Mouse (Mus musculus): Measurements from ENCODE around the gene Bricd5. TPM values are rescaled to one million over a fixed set of nuclear protein-coding genes. Genes with fewer than 3 reads are reported as not detected.

The Bricd5 gene
- polyA plus RNA-seq, 1 experiment from 2014 or later, result not detected

Other genes starting within 250 kb of the Bricd5 start
- gene Ccnf, start 222.4 kb upstream of the Bricd5 start, polyA plus RNA-seq (2016; fragmentation: Nextera tagmentation; extraction: Ambion mirVana), result 117 and 120 TPM in 2 replicates
- gene Abca17, start 122.8 kb upstream of the Bricd5 start, polyA plus RNA-seq (2016; fragmentation: Nextera tagmentation; extraction: Ambion mirVana), result not detected in 2 replicates
- gene Abca3, start 121.9 kb upstream of the Bricd5 start, polyA plus RNA-seq (2016; fragmentation: Nextera tagmentation; extraction: Ambion mirVana), result 2.8 and 3.6 TPM in 2 replicates
- 471 and 496 TPM in 2 replicates for gene Rnps1, start 59.3 kb upstream of the Bricd5 start, polyA plus RNA-seq (2016; fragmentation: Nextera tagmentation; extraction: Ambion mirVana)
- 87.9 and 104 TPM in 2 replicates for gene Eci1, start 47.2 kb upstream of the Bricd5 start, polyA plus RNA-seq (2016; fragmentation: Nextera tagmentation; extraction: Ambion mirVana)
- gene Dnase1l2, start 30.8 kb upstream of the Bricd5 start, polyA plus RNA-seq (2016; fragmentation: Nextera tagmentation; extraction: Ambion mirVana), result 1.7 and 2.7 TPM in 2 replicates
- gene E4f1, start 3.6 kb upstream of the Bricd5 start, polyA plus RNA-seq (2016; fragmentation: Nextera tagmentation; extraction: Ambion mirVana), result 35.0 and 38.7 TPM in 2 replicates
- gene Pgp, start 3.5 kb upstream of the Bricd5 start, polyA plus RNA-seq (2016; fragmentation: Nextera tagmentation; extraction: Ambion mirVana), result 68.8 and 76.1 TPM in 2 replicates
- 31.6 and 42.2 TPM in 2 replicates for gene Mlst8, start 5.2 kb downstream of the Bricd5 start, polyA plus RNA-seq (2016; fragmentation: Nextera tagmentation; extraction: Ambion mirVana)
- gene Caskin1, start 14.7 kb downstream of the Bricd5 start, polyA plus RNA-seq (2016; fragmentation: Nextera tagmentation; extraction: Ambion mirVana), result 1.4 and 3.6 TPM in 2 replicates
- 125 and 136 TPM in 2 replicates for gene Traf7, start 54.1 kb downstream of the Bricd5 start, polyA plus RNA-seq (2016; fragmentation: Nextera tagmentation; extraction: Ambion mirVana)
- 2.4 and 3.8 TPM in 2 replicates for gene Rab26, start 60.3 kb downstream of the Bricd5 start, polyA plus RNA-seq (2016; fragmentation: Nextera tagmentation; extraction: Ambion mirVana)
- 18.9 and 24.7 TPM in 2 replicates for gene Pkd1, start 76.0 kb downstream of the Bricd5 start, polyA plus RNA-seq (2016; fragmentation: Nextera tagmentation; extraction: Ambion mirVana)
- 63.2 and 79.5 TPM in 2 replicates for gene Tsc2, start 158.7 kb downstream of the Bricd5 start, polyA plus RNA-seq (2016; fragmentation: Nextera tagmentation; extraction: Ambion mirVana)
- 27.5 and 31.2 TPM in 2 replicates for gene Nthl1, start 158.8 kb downstream of the Bricd5 start, polyA plus RNA-seq (2016; fragmentation: Nextera tagmentation; extraction: Ambion mirVana)
- gene Slc9a3r2, start 176.4 kb downstream of the Bricd5 start, polyA plus RNA-seq (2016; fragmentation: Nextera tagmentation; extraction: Ambion mirVana), result 47.2 and 57.1 TPM in 2 replicates
- gene Npw, start 184.6 kb downstream of the Bricd5 start, polyA plus RNA-seq (2016; fragmentation: Nextera tagmentation; extraction: Ambion mirVana), result 0.88 and 1.1 TPM in 2 replicates
- gene Zfp598, start 195.8 kb downstream of the Bricd5 start, polyA plus RNA-seq (2016; fragmentation: Nextera tagmentation; extraction: Ambion mirVana), result 34.5 and 36.7 TPM in 2 replicates
- 5.2 and 7.0 TPM in 2 replicates for gene Syngr3, start 216.1 kb downstream of the Bricd5 start, polyA plus RNA-seq (2016; fragmentation: Nextera tagmentation; extraction: Ambion mirVana)
- gene Gfer, start 222.3 kb downstream of the Bricd5 start, polyA plus RNA-seq (2016; fragmentation: Nextera tagmentation; extraction: Ambion mirVana), result 52.9 and 61.2 TPM in 2 replicates
- 0.59 and 2.3 TPM in 2 replicates for gene Noxo1, start 222.3 kb downstream of the Bricd5 start, polyA plus RNA-seq (2016; fragmentation: Nextera tagmentation; extraction: Ambion mirVana)
- gene Tbl3, start 233.8 kb downstream of the Bricd5 start, polyA plus RNA-seq (2016; fragmentation: Nextera tagmentation; extraction: Ambion mirVana), result 165 and 183 TPM in 2 replicates
- gene Rnf151, start 244.2 kb downstream of the Bricd5 start, polyA plus RNA-seq (2016; fragmentation: Nextera tagmentation; extraction: Ambion mirVana), result 0.21 and 0.38 TPM in 2 replicates
- gene Rps2, start 244.2 kb downstream of the Bricd5 start, polyA plus RNA-seq (2016; fragmentation: Nextera tagmentation; extraction: Ambion mirVana), result 1,693 and 2,093 TPM in 2 replicates

All from limb, embryonic 10.5 days (tissue).